Mouse (Mus musculus) R1 (cell line): ENCODE measurements around the gene Stx3.

Experiments used
- DNase-seq: peaks from one replicate; pipeline ENCODE4 v3.0.0-alpha.2; 2018; ENCODE audit warnings: low read depth, low spot score

Stx3 gene

DNA sequence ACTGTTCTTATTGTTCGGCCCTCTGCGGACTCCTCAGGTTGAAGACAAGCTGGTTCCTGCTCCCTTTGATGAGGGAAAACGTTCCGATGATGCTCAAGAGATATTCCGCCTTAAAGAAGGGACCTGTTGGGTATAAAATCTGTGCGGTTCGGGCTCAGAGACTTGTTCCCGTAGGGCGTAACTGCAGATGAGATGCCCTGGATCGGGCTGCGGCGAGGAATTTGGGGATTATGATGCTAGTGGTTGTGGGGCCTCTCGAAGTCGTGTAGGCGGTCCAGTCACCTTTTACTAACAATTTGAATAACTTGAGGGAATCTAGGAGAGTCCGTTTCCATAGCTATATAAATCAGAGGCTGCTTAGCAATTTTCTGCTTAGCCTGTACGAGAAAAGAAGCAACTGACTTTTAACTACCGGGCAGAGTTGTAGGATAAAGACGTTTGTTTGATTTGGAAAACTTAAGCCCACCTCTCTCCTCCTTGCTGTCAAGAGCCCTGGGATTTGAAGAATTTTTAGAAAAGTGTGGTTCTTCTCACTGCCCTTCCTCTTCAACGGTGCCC, at the start of gene Stx3:
TSS of gene Stx3 (minus strand) at position 261 of the 558 bp plus-strand sequence.
- DNase-seq = no peak

DNA sequence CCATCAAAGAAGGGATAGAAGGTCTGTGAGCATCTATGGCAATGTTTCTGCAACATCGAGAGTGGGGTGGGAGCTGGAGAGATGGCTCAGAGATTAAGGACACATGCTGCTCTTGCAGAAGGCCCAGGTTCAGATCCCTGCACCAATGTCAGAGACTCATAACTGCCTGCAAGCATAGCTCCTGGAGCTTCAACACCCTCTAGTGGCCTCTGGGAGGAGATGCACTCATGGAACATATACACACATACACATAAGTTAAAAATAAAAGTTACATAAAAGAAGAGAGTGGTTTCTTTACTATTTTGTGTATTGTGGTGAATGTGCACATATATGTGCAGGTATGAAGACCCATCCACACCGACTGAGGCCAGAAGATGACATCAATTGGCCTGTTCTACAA, 48.6 kb upstream of the Stx3 start:
- DNase-seq = peak; percentile 71

DNA sequence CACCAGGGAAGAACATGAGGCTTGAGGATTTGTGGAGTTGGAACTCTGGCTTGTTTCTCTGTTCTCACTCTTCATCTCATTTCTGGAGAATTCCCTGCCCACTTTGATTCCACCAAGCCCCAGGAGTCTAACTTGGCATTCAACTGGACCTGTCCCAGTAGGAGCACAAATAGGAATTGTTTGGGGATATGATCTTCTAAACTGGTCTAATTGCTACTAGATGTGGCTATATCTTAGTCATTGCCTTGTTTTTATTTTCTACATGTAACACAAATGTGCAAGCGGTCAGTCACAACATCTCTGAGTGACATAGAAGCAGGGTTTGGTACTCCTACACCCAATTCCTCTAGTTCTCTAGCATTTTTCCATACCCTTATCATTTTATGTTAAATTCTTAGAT, 41.8 kb upstream of the Stx3 start, which contains the start of gene Olfr1418:
TSS of gene Olfr1418 (minus strand) at position 101 of the 400 bp plus-strand sequence.
- DNase-seq = no peak

DNA sequence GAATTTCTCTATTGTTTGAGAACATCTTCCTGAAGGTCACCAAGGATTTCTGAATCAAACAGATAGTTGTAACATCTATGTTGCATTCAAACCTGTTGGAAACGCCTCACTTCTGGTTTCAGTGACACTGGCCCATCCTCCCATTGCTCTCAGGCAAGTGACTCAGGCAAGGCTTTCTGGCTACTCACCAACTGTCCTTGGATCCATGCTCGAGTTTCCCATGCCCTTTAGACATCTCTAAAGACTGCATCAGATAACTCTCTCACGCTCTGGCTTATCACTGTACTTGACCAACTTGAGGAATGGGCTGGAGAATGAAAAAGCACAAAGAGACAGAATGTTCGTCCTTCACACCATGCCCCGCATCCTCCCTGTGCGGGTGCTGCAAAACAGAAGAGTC, 37.3 kb upstream of the Stx3 start:
- peak; percentile 13 for DNase-seq

DNA sequence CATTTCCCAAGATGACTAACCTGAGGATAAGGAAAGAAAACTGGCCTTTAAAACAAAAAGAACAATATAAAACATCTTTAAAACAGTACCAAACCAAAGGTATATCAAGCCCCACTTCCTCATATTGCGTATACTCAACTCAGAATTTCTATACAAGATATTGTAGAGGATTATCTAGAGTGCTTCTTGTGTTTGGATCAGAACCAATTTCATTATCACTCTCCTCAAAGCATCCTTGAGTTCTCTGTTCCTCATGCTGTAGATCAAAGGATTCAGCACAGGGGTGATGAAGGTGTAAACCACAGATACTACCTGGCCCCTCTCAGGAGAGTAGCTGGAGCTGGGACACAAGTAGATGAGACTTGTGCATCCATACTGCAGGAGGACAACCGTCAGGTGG, 35.6 kb upstream of the Stx3 start:
- no peak for DNase-seq

DNA sequence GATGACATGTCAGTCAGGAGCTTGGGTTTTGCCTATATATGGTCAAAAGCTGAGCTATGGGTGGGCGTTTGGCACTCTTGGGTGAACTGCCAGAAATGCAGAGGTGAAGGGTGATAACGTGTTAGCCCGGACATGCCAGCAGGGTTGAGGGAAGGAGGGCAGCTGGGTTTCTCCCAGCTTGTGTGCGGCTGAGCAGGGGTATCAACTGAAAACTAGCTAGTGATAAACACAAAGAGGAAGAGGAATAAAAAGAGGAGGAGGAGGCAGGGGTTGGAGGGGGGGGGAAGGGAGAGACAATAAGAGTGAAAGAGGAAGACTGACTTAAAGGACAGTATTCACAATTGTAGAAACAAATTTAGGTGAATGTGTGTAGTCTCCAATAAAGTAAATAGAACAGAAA, 33.4 kb upstream of the Stx3 start:
- peak; percentile 5 for DNase-seq

DNA sequence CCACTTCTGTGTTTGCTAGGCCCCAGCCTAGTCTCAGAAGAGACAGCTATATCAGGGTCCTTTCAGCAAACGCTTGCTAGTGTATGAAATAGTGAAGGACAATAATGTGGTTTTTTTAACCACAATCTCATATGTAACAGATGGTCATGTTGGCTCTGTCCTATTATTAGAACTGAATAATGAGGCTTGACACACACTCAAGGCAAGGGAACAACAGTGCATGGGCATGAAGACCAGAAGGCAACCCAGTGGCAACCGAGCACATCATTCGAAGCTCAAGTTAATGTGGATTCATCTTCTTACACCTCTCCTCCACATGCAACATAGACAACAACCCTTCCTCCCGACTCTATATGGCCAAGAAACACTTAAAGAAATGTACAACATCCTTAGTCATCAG, 27.1 kb upstream of the Stx3 start:
- DNase-seq = no peak

DNA sequence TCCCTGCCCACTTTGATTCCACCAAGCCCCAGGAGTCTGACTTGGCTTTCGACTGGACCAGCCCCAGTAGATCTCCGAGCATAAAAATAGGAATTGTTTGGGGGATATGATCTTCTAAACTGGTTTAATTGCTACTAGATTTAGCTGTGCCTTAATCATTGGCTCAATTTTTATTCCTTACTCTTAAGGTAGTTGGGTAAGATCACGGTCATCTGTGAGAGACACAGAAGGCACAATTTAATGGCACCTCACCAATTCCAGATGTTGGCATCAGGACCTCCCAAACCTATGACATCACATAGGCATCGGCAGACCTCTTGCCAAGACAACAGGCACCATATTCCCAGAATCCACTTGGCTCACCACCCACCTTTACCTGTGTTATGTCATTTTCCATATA, 19.9 kb upstream of the Stx3 start, which contains the start of gene Olfr1417:
TSS of gene Olfr1417 (minus strand) at position 101 of the 400 bp plus-strand sequence.
- no peak for DNase-seq

DNA sequence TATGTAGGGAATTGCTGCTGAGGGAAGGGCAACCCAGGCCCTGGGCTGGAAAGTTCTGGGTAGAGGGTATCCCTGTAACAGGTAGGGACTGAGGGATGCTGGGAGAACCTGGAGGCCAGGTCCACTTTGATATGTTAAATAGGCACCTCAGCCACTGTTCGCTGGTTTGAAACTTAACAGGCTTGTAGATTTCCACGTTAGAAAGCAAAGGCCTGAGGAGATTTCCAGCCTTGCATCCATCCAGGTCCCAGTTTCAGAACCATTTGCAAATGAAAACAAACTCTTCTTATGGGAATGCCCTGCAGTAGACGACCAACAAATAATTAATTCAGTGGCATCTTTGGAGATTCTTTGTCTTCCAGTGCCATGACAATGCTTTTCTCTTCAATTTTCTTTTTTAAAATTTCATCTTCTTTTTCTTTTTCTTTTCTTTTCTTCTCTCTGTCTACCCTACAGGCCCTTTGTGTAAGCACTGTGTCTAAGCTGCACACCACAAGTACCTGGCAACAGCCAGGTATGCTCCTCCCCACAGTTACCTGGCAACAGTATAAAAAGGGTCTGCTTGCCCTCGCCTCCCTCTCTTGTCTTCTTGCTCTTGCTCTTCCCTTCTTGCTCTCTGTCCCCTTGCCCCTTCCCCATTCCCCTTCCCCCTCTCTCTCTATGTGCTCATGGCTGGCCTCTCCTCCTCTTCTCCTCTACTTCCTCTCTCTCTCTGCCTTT, 4.3 kb upstream of the Stx3 start:
- peak; percentile 48 for DNase-seq

DNA sequence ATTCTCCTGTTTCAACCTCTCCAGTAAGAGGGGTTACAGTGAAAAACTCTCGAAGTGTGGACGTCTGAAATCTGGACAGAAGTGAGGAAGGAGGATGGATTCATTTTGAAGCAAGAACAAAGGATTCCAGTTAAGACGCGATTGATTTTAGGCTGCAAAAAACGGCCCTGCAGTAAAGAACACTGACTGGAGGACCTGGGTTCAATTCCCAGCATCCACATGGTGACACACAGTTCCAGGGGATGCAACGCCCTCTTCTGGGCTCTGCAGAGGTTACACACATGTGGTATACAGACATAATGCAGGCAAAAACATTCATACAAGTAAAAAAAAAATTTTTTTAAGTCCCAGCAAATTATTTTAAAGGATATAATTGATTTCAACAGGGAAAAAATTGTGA, 1.0 kb upstream of the Stx3 start:
- DNase-seq = peak; percentile 58

DNA sequence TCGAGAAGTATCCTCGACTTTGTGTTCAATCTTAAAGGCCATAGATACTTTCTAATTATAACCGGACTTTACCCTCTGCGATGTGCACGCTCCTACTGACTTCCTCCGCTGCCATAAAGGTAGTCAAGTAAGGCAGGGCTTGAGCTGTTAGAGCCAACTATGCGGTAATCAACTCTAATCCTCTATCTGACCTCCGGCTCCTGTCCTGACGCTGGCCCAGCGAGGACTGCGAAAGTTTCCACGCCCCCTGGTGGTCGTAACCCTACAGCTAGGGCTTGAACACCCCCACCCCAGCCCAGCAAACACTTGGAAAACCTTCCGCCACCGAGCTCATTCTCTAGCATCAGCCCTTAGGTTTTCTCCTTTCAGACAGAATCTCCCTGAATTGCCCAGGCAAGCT, 597 bp upstream of the Stx3 start:
- DNase-seq = peak; percentile 87

DNA sequence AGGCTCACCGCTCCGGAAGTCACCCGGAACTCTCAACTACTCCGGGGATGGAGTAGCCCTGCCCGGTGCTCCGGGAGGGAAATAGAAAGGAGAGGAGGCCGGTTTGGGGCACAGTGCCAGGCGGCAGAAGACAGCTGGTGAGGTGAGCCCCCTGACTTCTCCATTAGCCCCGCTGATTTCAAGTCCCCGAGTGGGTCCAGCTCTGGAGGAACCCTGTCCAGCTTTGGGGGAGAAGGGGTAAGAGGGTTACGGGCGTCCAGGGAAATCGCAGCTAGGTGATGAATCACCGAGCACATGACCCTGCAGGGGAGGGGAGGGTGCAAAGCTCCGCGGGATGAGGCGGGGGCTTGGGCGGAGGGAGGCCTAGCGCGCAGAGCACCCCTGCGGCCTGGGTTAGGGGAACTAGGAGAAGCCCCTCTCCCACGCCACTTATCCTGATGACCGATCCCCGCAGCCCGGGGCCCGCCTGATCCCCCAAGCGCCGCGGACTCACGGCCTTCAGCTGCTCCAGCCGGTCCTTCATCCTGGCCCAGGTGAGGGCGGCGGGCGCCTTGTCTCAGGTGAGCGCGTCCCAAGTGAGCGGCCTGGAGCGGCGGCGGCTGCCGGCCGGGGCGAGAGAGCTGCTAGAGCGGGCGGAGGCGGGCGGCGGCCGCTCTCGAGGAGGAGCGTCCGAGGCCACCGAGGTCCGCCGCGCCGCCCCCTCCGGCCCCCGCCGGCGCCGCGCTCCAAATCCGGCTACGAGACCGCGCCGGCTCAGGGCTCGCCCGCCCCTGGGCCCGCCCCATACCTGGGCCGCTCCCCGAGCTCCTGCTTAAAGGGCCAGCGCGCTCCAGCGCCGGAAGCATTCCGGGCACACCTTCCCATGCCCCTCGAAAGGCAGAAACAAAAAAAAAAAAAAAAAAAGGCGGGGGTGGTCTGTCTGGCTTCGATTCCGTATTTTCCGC, 732 bp downstream of the Stx3 start:
- DNase-seq = peak; percentile 55

DNA sequence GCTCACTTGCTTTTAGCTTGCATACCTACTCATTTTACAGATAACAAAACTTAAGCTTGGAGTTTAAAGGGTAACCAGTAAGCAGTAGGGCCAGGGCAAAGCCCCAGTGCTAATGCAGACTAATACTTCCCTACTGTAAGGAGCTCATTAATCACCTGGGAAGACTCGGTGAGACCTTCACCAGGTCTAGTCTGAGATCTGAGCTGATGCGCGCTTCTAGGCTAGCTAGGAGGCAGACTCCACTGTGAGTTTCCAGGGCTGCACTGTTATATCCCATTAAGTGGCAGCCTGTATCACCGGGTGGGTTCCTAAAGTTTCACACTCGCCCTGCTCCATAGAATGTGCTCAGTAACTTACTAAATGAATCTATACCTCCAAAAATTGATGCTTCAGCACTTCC, 1.6 kb downstream of the Stx3 start:
- no peak for DNase-seq

DNA sequence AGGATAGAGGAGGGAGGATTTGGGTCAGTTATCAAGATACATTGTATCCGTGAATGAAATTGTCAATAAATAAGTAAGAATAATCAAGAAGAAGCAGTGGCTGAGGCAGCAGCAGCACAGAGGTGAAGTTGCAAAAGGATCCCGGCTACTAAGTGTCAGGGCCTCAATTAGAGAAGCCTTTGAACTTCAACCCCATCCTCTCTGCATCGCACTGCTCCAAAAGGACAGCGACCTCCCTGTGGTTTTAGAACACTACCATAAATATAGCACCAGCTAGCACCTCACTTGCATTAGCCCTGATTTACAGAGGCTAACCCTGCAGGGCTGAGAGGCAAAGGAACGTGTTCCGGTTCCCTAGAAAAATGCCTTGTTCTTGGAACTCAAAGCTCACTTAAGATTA, 2.5 kb downstream of the Stx3 start:
- DNase-seq = no peak

DNA sequence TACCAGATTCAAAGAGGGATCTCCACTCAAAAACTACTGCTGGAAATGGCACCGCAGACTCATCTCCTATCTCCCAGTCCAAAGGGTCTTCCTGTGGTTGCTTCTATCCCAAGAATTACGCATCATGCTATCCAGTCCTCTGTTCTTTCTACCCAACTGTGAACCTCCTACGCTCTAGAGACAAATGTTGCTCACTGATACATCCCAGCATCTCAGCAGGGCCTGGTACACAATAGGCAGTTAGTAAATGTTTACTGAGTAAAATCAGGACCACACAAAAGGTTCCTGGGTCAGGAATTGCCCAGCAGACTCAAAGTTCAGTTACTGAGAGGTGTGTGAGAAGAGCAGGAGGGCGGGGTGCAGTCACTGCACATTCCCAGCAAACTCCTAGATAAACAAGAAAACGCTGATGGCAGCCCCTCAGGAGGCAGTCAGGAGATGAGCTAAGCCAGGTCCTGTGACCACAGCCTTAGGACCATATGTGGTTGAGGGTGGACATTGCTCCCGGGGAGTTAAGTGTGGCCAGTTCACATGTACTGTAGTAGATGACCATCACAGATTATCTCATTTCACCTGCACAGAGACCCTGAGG, 4.4 kb downstream of the Stx3 start:
- no peak for DNase-seq

DNA sequence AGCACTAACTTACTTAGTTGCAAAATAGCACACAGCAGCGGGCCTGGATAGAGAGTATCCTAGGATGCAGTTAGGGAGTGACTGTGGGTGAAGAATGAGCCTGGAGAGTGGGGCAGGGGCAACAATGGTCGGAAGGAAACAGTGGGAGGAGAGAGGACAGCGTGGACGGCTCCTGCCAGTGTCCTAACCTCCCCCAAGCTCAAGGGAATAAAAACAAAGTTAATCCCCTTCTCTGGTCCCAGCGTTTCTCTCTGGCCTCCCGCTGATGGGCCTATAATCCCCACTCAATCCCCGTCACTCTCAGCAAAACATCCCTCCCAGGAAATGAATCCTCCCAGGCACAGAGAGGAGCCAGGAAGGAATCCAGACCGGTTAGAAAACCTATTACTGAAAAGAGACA, 5.6 kb downstream of the Stx3 start:
- DNase-seq = peak; percentile 71

DNA sequence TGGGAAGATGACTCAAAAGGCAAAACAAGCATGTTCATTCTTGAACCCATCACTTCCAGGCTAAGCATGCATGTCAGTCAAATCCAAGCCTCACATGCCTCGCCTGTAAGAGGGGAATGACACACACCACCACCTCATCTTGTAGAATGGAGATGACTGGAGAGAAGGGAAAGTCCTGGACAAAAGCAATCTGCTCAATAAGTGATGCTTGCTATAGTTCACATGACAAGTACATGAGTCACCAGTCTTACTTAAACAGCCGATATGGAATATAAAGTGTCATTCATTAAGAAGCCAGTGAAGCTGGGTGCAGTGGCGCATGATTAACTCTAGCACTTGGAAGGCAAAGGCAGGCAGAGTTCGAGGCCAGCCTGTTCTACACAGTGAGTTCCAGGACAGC, 6.1 kb downstream of the Stx3 start:
- DNase-seq = no peak

DNA sequence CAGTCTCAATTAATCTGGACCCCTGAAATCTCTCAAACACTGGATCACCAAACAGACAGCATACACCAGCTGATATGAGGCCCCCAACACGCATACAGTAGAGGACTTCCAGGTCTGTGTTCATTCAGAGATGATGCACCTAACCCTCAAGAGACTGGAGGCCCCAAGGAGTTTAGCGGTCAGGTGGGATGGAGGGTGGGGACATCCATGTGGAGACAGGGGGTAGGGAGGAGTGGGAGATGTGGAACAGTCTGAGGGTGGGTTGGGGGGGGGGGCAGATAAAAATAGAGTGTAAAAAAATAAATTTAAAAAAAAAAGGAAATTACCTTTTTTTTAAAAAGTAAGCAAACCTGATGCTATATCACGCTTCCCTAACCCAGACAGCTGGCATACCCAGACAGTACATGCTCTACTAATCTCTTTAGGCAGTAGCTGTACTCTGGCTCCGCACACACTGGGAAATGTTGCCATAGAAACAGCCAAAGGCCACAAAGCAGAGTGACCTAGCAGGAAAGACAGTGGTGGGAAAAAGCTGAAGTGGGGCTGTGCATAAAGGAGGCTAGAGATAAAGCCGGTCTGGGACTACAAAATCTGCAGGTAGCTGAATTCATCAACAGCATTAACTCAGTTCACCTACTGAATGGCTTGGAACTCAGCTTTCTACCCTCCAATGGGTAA, 7.4 kb downstream of the Stx3 start:
- peak; percentile 78 for DNase-seq

DNA sequence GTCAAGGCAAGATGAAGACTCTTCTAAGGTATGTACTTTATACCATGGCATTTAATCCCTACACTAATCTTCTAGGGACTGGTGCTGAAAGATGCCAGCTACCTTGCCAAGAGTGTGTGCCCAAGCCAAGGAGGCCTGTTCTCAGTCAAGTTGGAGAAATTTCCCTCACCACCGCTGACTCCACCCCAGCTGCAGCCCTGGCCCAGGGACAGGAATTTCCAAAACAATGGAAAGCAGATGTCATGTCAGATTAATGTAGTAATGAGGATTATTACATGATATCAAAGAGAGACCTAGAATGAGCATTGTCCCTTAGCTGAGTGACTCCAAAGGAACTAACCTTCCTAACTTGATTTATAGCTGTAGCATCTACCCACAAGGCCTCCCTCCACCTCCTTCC, 8.3 kb downstream of the Stx3 start:
- no peak for DNase-seq

DNA sequence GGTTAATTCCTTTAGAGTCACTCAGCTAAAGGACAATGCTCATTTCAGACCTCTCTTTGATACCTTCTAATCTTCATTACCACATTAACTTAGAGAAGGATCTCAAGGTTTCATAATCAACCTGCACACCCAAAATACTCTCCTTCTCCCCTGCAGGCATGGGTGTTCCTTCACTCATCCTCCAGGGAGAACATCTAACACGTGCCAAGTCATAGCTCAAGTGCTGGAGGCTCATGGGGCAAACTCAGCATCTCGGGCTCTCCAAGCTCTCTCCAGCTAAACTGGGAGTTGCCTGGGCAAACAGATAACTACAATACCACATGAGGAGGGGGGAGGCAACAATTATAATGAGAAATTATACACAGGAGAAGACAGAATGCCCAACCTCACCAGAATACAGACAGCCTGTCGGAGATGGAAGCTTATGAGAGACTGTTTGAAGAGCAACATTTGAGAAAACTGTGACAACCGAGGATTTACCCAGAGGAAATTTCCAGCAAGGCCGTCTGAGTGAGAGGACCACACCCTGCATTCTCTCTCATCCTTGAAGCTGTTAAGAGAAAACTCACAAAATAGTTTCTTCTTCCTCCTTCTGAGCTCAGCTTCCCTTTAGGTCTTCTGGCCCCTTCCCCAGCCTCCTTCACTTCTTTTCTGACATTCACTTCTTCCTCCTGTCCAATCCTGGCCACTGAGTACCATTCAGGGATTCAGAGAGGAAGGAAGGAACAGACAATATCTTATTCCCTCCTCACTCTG, 9.0 kb downstream of the Stx3 start:
- no peak for DNase-seq

DNA sequence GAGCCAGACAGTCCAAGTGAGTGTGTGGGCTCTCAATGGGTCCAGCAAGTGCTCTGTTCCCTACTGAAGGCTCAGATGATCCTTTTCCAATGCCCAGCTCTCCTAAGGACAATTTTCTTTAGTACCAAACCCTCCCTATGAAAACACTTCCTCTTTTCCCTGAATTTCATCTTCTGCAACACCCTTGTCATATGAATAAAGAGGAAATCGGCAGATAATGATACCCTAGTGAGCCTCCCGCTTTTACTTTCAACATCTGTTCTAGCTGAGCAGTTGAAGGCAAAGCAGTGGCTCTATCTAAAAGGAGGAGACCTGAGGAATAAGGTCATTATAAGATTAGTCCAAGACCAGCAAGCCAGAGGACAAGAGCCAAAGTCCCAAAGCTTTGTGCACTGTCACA, 10.8 kb downstream of the Stx3 start:
- DNase-seq = no peak
